Mouse (Mus musculus) myocyte (in vitro differentiated cells): ENCODE results near the gene Fabp2.

Experiments used
- MAX ChIP-seq: IDR thresholded peaks from one replicate; pipeline ENCODE4 v1.6.1; 2011; ENCODE audit warnings: low read depth, mild to moderate bottlenecking, control low read depth
- MYOG ChIP-seq, 3 experiments: IDR thresholded peaks; one replicate each; pipeline ENCODE4 v1.6.1; 2011; ENCODE audit warnings: control low read depth in 2 of 3, low read depth in 2 of 3, mild to moderate bottlenecking in 2 of 3; ENCODE audit not compliant: insufficient read length in 2 of 3, control insufficient read depth in 1 of 3, insufficient read depth in 1 of 3
- POLR2A ChIP-seq: IDR thresholded peaks from one replicate; pipeline ENCODE4 v1.6.1; 2011; ENCODE audit warnings: low read depth, mild to moderate bottlenecking, control low read depth, moderate library complexity; ENCODE audit not compliant: insufficient read length
- TCF3 ChIP-seq: IDR thresholded peaks from one replicate; pipeline ENCODE4 v1.6.1; 2011; ENCODE audit warnings: low read depth, control low read depth; ENCODE audit not compliant: insufficient read length

DNA sequence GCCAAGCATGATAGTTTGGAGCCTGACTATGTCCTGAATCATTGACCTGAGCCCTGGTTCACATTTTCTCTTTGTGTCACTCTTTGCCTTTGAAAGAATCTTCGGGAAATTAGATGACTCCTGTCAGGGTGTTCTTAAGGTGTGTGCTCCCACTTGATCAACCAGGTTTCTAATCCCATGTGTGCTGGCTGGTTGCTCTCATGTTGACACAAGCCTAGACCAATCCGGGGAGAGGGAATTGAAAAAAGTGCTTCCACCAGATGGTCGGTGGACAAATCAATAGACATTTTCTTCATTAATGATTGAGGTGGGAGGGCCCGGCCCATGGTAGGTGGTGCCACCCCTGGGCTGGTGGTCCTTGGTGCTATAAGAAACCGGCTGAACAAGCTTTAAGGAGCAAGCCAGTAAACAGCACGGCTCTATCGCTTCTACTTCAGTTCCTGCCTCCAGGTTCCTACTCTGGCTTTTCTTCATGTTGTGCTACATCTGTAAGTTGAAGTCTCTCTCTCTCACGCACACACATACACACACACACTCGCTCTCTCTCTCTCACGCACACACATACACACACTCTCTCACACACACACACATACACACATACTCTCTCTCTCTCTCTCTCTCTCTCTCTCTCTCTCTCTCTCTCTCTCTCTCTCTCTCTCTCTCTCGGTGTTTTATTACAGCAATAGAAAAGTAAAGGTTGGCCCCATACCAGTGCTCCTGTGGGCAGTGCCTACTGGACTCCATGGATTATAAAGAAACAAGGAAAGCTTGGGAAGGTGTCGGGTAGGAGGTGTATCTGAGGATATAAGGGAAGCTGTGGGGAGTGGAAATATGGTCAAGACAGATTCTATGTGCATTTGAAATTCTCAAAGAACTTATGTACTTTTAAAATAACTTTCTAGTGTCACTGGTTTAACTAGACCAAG lies 34.0 kb upstream of the Fabp2 start:
- no peak for TF ChIP-seq POLR2A
- no peak for TF ChIP-seq MAX
- TF ChIP-seq TCF3, result no peak
- no peak for TF ChIP-seq MYOG (IDR thresholded peaks at IDR 0.05; ENCODE audit: control insufficient read depth in 1 of 3, insufficient read depth in 1 of 3, insufficient read length in 2 of 3, low read depth in 2 of 3)
